18 mouse cellular contexts compared by ENCODE assay signal in genomic region chr2:124509479-124509878, GRCm38 (mm10).
A peak's percentile ranks its signal among the peaks of the same experiment; 100 is the strongest.
DNase-seq lines count a peak whose midpoint lies in the region; ATAC-seq lines count a peak whose summit lies in the region.
"Had no signal": no experiment of that assay in that cellular context is flagged by ENCODE, and none has a peak within 500 bp of the region (broad histone marks: within the 10 kb centered on the region; RNA-seq: fewer than 3 reads in every experiment).

No protein-coding gene starts in this region.

- H3K27me3 ChIP-seq in kidney, embryonic 14.5 days (ENCODE audit: control insufficient read depth, insufficient read depth, low read length): no peaks in the 10 kb centered on the region
- H3K27me3 ChIP-seq: limb, embryonic 15.5 days had no signal

- no peak for ATAC-seq in kidney, embryonic 14.5 days (ENCODE audit: low FRiP score, low TSS enrichment)
- ATAC-seq: forebrain, embryonic 14.5 days; midbrain, embryonic 15.5 days had no signal

- H3K4me3 ChIP-seq in kidney, embryonic 14.5 days (ENCODE audit: low read length): no peak overlapping the region
- H3K4me3 ChIP-seq: hindbrain, embryonic 13.5 days; limb, embryonic 15.5 days; midbrain, embryonic 15.5 days had no signal

- no peak overlapping the region for H3K9ac ChIP-seq in kidney, embryonic 14.5 days (ENCODE audit: low read depth, low read length)
- H3K9ac ChIP-seq: hindbrain, embryonic 13.5 days; limb, embryonic 15.5 days; midbrain, embryonic 15.5 days had no signal

- H3K27ac ChIP-seq in kidney, embryonic 14.5 days (ENCODE audit: low read depth, low read length): no peak overlapping the region
- H3K27ac ChIP-seq: hindbrain, embryonic 13.5 days; limb, embryonic 15.5 days; midbrain, embryonic 15.5 days had no signal

- no peak overlapping the region for H3K4me2 ChIP-seq in kidney, embryonic 14.5 days (replicated peaks; ENCODE audit: low read depth, low read length)
- H3K4me2 ChIP-seq: hindbrain, embryonic 13.5 days; limb, embryonic 15.5 days; midbrain, embryonic 15.5 days had no signal

- no peaks in the 10 kb centered on the region for H3K9me3 ChIP-seq in kidney, embryonic 14.5 days (ENCODE audit: control insufficient read depth, low read length)
- H3K9me3 ChIP-seq: hindbrain, embryonic 13.5 days; limb, embryonic 15.5 days; midbrain, embryonic 15.5 days had no signal

- 80% methylated on average over 6 of the region's 6 CpGs for whole genome bisulfite sequencing in kidney, embryonic 14.5 days

- H3K36me3 ChIP-seq in kidney, embryonic 14.5 days (ENCODE audit: control insufficient read depth, insufficient read depth, low read length): no peaks in the 10 kb centered on the region
- H3K36me3 ChIP-seq: hindbrain, embryonic 13.5 days; limb, embryonic 15.5 days; midbrain, embryonic 15.5 days had no signal

- H3K4me1 ChIP-seq in kidney, embryonic 14.5 days (ENCODE audit: control insufficient read depth, insufficient read depth, low read length): no peaks in the 10 kb centered on the region
- H3K4me1 ChIP-seq: limb, embryonic 15.5 days had no signal

- peak; percentile 10 to 33 for DNase-seq in adrenal gland, adult (ENCODE audit: inconsistent age in 2 of 2, low spot score in 1 of 2)
- DNase-seq in adrenal gland, postnatal 36 days: no peak
- DNase-seq in left cerebral cortex, adult 18-20 months (ENCODE audit: low spot score in 2 of 2): peak; percentile 48 to 58
- no peak for DNase-seq in left cerebral cortex, adult 11 months (ENCODE audit: low spot score)
- peak; percentile 12 for DNase-seq in NIH3T3 (ENCODE audit: low read depth)
- peak; percentile 32 to 54 for DNase-seq in layer of hippocampus, adult 8-10 months (ENCODE audit: low spot score in 2 of 2)
- DNase-seq in cerebellum, postnatal 10 days: no peak
- DNase-seq: cerebellum, postnatal 25 days; gastrocnemius, postnatal 10 days; kidney, adult 11 months; kidney, postnatal 10 days; lung, postnatal 10 days; retina, postnatal 1 day had no signal

Comparison
In these comparisons a context has a peak if more than half of its experiments do, and no peak if none do; other contexts are left out.
1. DNase-seq: peak in adrenal gland, adult (2 of 2), left cerebral cortex, adult 18-20 months (2 of 2), NIH3T3 (single experiment) and layer of hippocampus, adult 8-10 months (2 of 2); none in adrenal gland, postnatal 36 days (0 of 2), left cerebral cortex, adult 11 months (single experiment) and cerebellum, postnatal 10 days (0 of 2).